Mouse (Mus musculus): ENCODE measurements around the gene Socs4. TPM values are rescaled to one million over a fixed set of nuclear protein-coding genes. Genes with fewer than 3 reads are reported as not detected.
A peak's percentile ranks its signal among the peaks of the same experiment; 100 is the strongest.

The Socs4 gene
- total RNA-seq, 2 experiments from 2014 or later: 19.2 to 21.5 TPM

DNA sequence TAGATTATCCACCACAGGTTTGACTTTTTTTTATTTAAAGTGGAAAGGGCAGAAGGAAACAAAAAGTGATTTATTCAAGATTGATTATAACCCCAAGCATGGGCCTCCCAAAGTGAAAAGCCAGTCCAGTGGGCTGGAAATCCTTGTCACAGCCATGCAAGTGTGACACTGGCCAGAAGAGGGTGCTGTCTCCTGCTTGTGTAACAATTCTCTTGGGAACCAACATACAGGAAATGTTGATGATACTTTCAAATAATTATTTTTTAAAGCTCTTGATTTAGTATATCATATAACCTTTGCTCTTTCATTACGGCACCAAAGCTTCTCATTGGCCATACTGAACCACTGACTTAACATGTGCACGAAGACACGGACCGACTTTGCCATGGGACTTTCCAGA is 58.1 kb downstream of the Socs4 start:
- DNase-seq (ENCODE audit: low spot score in 2 of 2): peak; percentile 55 to 72

DNA sequence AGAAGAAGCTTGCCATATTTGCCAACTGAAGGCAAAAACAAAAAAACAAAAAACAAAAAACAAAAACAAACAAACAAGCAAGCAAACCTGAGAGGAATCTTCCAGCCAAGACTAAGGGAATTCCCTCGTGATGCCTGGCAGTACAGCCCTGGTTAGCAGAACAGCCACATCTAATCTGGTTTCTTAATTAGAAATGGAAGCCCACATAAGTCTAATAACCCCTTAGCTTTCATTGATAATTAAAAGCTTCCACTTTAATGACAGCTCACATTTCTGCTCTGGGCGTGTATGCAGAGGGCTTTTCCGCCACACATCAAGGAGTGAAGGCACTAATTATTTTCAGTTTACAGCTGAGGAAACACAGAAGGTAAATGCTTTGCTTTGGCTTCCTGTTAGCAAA is 58.6 kb downstream of the Socs4 start:
- DNase-seq (ENCODE audit: low spot score in 2 of 2): no peak

DNA sequence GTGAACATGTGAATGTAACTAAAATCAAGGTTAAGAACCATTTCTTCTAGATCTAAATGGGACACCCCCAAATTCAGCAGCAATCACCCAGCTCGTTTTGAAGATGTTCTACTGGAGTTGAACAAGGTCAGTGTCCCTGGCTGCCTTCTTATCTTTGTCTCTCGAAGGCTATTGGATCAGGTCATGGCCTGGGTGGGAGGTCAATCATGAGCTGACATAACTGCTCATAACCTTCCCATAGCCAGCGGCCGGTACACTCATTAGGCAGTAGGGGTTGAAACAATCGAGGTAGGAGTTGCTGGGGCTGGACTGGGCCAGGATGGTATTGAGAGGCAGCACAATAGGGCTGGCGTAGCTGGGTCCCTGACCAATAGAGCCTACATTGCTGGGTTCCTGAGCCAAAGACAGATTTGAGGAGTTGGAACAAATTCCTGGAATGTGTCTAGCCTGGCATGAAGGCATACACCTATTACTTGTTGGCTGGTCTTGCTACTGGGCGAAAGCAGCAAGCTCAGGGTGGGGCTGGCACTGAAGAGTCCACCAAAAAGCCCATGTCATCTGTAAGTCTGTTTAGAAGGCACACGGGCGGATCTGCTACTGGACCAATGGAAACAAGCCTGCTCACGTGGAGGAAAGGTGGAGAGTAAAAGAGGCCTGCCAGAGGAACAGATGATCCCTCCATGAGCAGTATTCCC is 63.6 kb downstream of the Socs4 start:
- DNase-seq (ENCODE audit: low spot score in 2 of 2): no peak

DNA sequence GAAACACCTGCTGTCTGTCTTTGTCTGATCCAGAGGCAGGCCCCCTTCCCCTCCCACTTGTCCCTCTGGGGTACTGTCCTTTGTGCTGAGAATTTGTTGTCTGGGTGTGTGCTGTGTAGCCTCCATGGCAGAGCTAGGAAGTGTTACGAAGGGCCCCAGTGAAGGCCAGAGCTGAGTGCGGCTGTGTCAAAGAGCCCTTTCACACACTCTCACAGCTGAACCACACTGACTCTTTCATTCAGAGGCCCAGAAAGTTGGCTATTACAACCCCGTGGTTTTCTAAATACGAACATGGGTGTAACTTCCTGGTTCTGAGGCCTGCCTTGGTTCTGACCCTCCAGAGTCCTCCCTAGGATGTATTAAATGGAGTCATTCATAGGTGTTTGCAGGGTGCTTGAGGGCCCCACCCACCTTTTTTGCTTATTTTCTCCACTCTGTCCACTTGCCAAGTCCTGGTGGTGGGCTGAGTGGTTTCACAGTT is 65.1 kb downstream of the Socs4 start:
- DNase-seq (ENCODE audit: low spot score in 2 of 2): no peak

Other genes with a start within 250 kb of the Socs4 start
- gene Gch1, start 87.5 kb upstream of the Socs4 start, total RNA-seq (2021): 100 to 1,000 TPM in 1 of 2 experiments, 10 to 100 TPM in 1; 72.7 to 115 TPM
- 1 to 10 TPM; 1.4 TPM for gene Wdhd1, start 74 bp upstream of the Socs4 start, total RNA-seq (2021)
- 10 to 100 TPM; 69.8 to 82.6 TPM for gene Mapk1ip1l, start 21.3 kb downstream of the Socs4 start, total RNA-seq (2021)
- gene Lgals3, start 90.8 kb downstream of the Socs4 start, total RNA-seq (2021): 10 to 100 TPM; 18.5 to 42.1 TPM
- 1 to 10 TPM in 1 of 2 experiments, under 1 TPM in 1; 0.93 to 2.2 TPM for gene Dlgap5, start 141.5 kb downstream of the Socs4 start, total RNA-seq (2021)
- 10 to 100 TPM; 21.5 to 28.3 TPM for gene Fbxo34, start 173.5 kb downstream of the Socs4 start, total RNA-seq (2021)